Mouse (Mus musculus): Measurements from ENCODE around the gene Cryz.

The Cryz gene

DNA sequence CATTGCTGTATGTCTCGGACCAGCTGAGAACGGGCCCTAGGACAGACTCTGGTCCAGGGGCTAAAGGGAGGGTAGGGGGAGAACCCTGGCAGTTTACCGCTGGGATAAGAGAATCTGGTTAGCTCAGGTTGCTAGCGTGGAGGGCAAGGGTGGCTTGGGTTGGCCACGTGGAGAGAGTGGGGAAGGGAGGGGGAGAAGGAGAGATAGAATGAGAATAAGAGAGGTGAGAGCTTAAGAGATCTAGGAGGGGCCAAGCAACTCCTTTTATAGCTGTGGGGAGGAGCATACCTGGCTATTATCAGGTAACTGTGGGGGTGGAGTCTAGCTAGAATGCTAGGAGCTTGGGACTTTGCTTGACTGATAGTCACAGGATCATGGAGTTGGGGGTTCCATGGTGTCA is 74.5 kb downstream of the Cryz start:
- DNase-seq (ENCODE audit: low spot score), result no peak
